Mouse (Mus musculus) ES-E14 (cell line): ENCODE results near the gene Tmem245. TPM values are rescaled to one million over a fixed set of nuclear protein-coding genes. Genes with fewer than 3 reads are reported as not detected.

Source experiments
- DNase-seq: peaks from one replicate; pipeline ENCODE4 v3.0.0-alpha.2; 2013; ENCODE audit warnings: low read depth, low spot score
- H3K27ac ChIP-seq: 2 replicates; pipeline ENCODE4 v1.5.1; 2012; ENCODE audit warnings: low read depth, mild to moderate bottlenecking, low read length, moderate library complexity, mixed read lengths; ENCODE audit not compliant: poor library complexity, insufficient read depth, severe bottlenecking
- H3K36me3 ChIP-seq: 2 replicates; pipeline ENCODE4 v1.6.1; 2012; ENCODE audit warnings: mild to moderate bottlenecking, low read length, moderate library complexity, mixed read lengths; ENCODE audit not compliant: control insufficient read depth, poor library complexity, insufficient read depth, severe bottlenecking
- H3K4me1 ChIP-seq, 2 experiments: fragments of 150-350 bp in 1 of 2; sonication (generic) in 1 of 2; 2 replicates each; pipeline ENCODE4 v1.6.1; 2012; ENCODE audit warnings: low read length in 2 of 2, mild to moderate bottlenecking in 1 of 2, mixed read lengths in 1 of 2; ENCODE audit not compliant: control insufficient read depth in 2 of 2, insufficient read depth in 2 of 2, poor library complexity in 1 of 2
- H3K4me3 ChIP-seq, 2 experiments: fragments of 150-350 bp in 1 of 2; sonication (generic) in 1 of 2; 2 replicates each; pipeline ENCODE4 v1.5.1; 2012; ENCODE audit warnings: low read length in 2 of 2, low read depth in 1 of 2, mild to moderate bottlenecking in 1 of 2, mixed read lengths in 1 of 2; ENCODE audit not compliant: insufficient read depth in 1 of 2, poor library complexity in 1 of 2, severe bottlenecking in 1 of 2
- H3K9ac ChIP-seq: 2 replicates; pipeline ENCODE4 v1.6.1; 2012; ENCODE audit warnings: low read depth, mild to moderate bottlenecking, low read length, mixed read lengths; ENCODE audit not compliant: poor library complexity, insufficient read depth, severe bottlenecking
- H3K9me3 ChIP-seq: fragments of 150-350 bp; sonication (generic); 2 replicates; pipeline ENCODE4 v1.6.1; 2012; ENCODE audit warnings: low read depth, mild to moderate bottlenecking, low read length; ENCODE audit not compliant: control insufficient read depth, insufficient read depth
- CHD2 ChIP-seq: IDR thresholded peaks from 2 replicates; pipeline ENCODE4 v1.6.1; 2014; ENCODE audit warnings: mild to moderate bottlenecking, low read depth, low read length, inconsistent platforms
- HCFC1 ChIP-seq: IDR thresholded peaks from 2 replicates; pipeline ENCODE4 v1.6.1; 2012; ENCODE audit warnings: low read length, inconsistent platforms, borderline replicate concordance; ENCODE audit not compliant: insufficient read depth
- MAFK ChIP-seq: IDR thresholded peaks from 2 replicates; pipeline ENCODE4 v1.6.1; 2014; ENCODE audit warnings: mild to moderate bottlenecking, low read depth, low read length, inconsistent platforms; ENCODE audit not compliant: insufficient read depth
- ZC3H11A ChIP-seq: IDR thresholded peaks from 2 replicates; pipeline ENCODE4 v1.6.1; 2012; ENCODE audit warnings: low read depth, mild to moderate bottlenecking, inconsistent platforms, low read length, borderline replicate concordance
- ZNF384 ChIP-seq: IDR thresholded peaks from 2 replicates; pipeline ENCODE4 v1.6.1; 2012; ENCODE audit warnings: low read depth, low read length, inconsistent platforms
- in situ Hi-C, 2 experiments: fragments of 600-800 bp; cut with MboI; formaldehyde crosslinking; loops; one replicate each; pipeline ENCODE4 v1.15.1; 2025; ENCODE audit warnings: low sequenced_read_pairs in 2 of 2, inconsistent platforms in 1 of 2; ENCODE audit not compliant: unreplicated experiment in 2 of 2
- total RNA-seq: library from RNA; depleted of rRNA; stranded (reverse); fragments of 300-350 nt; gene quantifications from 2 replicates; pipeline ENCODE4 v1.2.3, GENCODE M21; 2012

Gene Tmem245
- total RNA-seq, 1 experiment: 54.9 TPM

- Histone ChIP-seq H3K36me3 (peaks cover 46% of the 10 kb centered on the region), H3K27ac (no peak overlapping the region)
Measured at GRCm38 (mm10) chr4:56831013-56831609, 116.1 kb downstream of the Tmem245 start.

GRCm38 (mm10) chr4:56829511-56829921 lies 117.7 kb downstream of the Tmem245 start:
- Histone ChIP-seq H3K36me3 (peaks cover 42% of the 10 kb centered on the region), H3K4me1 (no peaks in the 10 kb centered on the region; a peak in 1 of 4 replicates), H3K4me3 (no peak overlapping the region), H3K9ac (no peak overlapping the region), H3K27ac (no peak overlapping the region), H3K9me3 (no peaks in the 10 kb centered on the region)
- in situ Hi-C loops: no loop called here
- TF ChIP-seq CHD2 (no peak), ZC3H11A (no peak), MAFK (no peak), HCFC1 (no peak), ZNF384 (no peak)
- DNase-seq: no peak

More at GRCm38 (mm10) chr4:56831013-56831609, 116.1 kb downstream of the Tmem245 start:
- no peak overlapping the region for H3K4me3 ChIP-seq
- no peaks in the 10 kb centered on the region for H3K9me3 ChIP-seq
- H3K9ac ChIP-seq: no peak overlapping the region
- DNase-seq: no peak
- TF ChIP-seq MAFK (no peak), HCFC1 (no peak), ZC3H11A (no peak), CHD2 (no peak), ZNF384 (no peak)
- no peaks in the 10 kb centered on the region; a peak in 1 of 4 replicates for H3K4me1 ChIP-seq
- in situ Hi-C loops: no loop called here

GRCm38 (mm10) chr4:56828932-56829331 lies 118.3 kb downstream of the Tmem245 start:
- Histone ChIP-seq H3K36me3 (peaks cover 44% of the 10 kb centered on the region), H3K4me1 (no peaks in the 10 kb centered on the region; a peak in 1 of 4 replicates), H3K4me3 (no peak overlapping the region), H3K9ac (no peak overlapping the region), H3K27ac (no peak overlapping the region), H3K9me3 (no peaks in the 10 kb centered on the region)
- DNase-seq: no peak
- no peak for TF ChIP-seq HCFC1
- TF ChIP-seq MAFK: no peak
- no peak for TF ChIP-seq ZC3H11A
- TF ChIP-seq CHD2: no peak
- no peak for TF ChIP-seq ZNF384
- in situ Hi-C loops: no loop called here

- H3K4me3 ChIP-seq: no peak overlapping the region
- no peaks in the 10 kb centered on the region for H3K4me1 ChIP-seq
- H3K36me3 ChIP-seq: peaks cover 22% of the 10 kb centered on the region
- no peak overlapping the region for H3K27ac ChIP-seq
- no peak overlapping the region for H3K9ac ChIP-seq
- TF ChIP-seq HCFC1 (no peak), MAFK (no peak), CHD2 (no peak), ZC3H11A (no peak), ZNF384 (no peak)
- in situ Hi-C loops: no loop called here
- no peaks in the 10 kb centered on the region for H3K9me3 ChIP-seq
- no peak for DNase-seq
Measured at GRCm38 (mm10) chr4:56824231-56824630, 123.0 kb downstream of the Tmem245 start.
